Mouse (Mus musculus) gastrocnemius, postnatal 36 days (tissue): ENCODE measurements around the gene Cyp4f13. TPM values are rescaled to one million over a fixed set of nuclear protein-coding genes. Genes with fewer than 3 reads are reported as not detected.

Experiments
- DNase-seq, 2 experiments: peaks; one replicate each; pipeline ENCODE4 v3.0.0; 2022
- intact Hi-C: fragments of 180-260 bp; cut with DNase I; formaldehyde crosslinking; loops from one replicate; pipeline ENCODE4 v1.15.1; 2025
- long read RNA-seq, 2 experiments: library from polyadenylated mRNA; stranded (forward); transcript quantifications; one replicate each; pipeline ENCODE4 v2.0.0; 2021
- total RNA-seq, 2 experiments: library from RNA; stranded (reverse); gene quantifications; 2 replicates each; pipeline ENCODE4 v1.2.3; 2021

Gene Cyp4f13
- 10 to 100 TPM in 1 of 2 experiments, 1 to 10 TPM in 1; 8.6 to 10.8 TPM for total RNA-seq
- long read RNA-seq, experiment 1, partial matches to known transcripts = 1 of 7 reads
- long read RNA-seq, experiment 1, other reads (novel, unspliced or antisense) = 2 of 7 reads
- long read RNA-seq, experiment 2 = 0 reads

DNA sequence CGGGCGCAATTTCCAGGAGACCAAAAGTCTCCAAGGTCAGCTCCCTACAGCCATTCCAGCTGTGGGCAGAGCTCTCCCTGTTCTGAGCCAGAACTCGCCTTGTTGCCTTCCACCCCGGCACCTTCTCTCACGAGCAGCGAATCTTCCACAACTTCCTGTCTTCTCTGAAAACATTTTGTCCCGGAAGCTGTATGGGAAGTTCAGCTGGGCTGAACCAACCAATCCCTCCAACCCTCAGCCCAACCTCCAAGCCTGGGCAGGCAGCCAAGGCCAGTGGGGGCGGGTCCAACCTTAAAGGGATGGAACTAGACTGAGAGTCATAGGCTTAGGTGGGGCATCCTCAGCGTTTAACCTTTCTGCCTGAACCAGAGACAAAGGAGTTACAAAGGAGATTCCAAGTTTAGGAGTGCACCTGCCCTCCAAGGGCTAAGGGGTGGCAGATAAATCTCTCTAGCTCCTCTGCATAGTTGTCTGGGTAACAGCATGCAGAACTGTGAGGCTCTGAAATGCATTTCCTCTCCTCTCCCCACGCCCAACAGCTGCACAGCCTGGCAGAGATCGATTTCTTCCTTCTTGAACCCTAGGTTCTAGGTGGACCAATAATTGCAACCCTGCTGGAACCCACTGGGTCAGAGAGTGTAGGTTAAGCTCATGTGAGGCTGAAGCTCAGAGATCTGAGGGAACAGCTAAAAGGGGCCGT, at the start of gene Cyp4f13:
TSS of gene Cyp4f13 (minus strand) at position 188 of the 700 bp plus-strand sequence.
- peak; percentile 98 to 100 for DNase-seq
- intact Hi-C loops = loop anchor here (5.0 kb wide), 2 partner anchors 40 to 180 kb away; no protein-coding TSS in a partner anchor

DNA sequence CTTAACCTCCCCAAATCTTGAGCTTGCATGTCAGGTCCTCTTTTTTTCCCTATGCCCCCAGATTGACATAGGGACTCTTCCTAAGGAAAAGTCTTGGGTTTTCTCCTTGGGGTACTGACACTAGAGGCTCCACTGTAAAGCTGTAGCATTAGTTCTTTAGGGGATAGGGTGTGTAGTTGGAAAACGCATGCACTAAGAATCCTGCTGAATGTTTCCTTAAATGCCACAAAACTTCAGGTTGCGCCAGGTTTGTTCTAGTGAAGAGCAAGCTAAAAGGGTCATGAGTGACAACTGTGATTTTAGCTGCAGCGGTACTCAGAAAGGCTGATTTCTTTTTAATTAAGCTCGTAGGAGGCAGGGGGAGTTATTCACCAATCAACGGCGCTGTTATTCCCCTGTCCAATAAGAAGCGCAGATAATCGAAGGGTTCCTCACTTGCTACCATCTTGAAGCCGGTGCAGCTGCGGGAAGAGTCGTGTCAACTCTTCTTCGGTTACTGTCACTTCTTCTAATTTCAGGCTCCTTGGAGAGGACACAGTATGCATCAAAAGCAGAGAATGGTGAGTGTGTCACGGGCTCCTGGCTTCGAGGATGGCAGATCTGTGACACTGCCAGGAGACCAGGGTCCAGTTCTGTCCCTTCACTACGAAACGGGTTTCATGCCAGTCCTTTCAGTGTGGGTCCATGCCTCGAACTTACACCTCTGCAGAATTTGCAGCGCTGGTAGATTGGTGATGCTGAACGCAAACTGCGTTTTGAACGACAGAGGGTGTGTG, 45.7 kb upstream of the Cyp4f13 start, which contains the start of gene Zfp952:
TSS of gene Zfp952 (plus strand) at position 431 of the 776 bp plus-strand sequence.
- intact Hi-C loops = no loop called here
- DNase-seq = peak; percentile 59 to 68

DNA sequence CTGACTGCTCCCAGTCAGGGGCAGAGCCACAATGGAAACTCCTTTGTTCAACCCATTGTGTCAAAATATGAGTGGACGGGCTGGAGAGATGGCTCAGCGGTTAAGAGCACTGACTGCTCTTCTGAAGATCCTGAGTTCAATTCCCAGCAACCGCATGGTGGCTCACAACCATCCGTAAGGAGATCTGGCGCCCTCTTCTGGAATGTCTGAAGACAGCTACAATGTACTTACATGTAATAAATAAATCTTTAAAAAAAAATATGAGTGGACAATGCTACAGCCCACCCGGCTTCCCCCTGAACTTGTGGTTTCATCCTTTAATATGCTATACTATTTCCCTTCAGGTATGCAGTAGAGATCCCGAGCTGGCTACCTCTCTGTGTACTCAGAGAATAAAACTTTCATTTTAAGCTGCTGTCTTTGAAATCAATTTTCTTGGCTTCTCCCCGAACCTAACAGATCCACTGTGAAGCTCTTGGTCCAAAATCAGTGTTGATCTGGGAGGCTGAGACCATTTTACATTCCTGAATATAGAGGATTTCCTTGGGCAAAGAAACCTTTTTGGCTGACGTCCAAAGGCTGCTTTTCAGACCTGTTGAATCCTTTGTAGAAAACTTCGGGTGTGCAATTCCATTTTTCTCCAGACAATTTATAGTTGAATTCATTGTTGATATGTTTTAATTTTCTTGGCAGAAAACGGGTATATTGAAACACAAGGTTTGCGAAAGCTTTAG, 44.9 kb upstream of the Cyp4f13 start:
- intact Hi-C loops = no loop called here
- DNase-seq = no peak

DNA sequence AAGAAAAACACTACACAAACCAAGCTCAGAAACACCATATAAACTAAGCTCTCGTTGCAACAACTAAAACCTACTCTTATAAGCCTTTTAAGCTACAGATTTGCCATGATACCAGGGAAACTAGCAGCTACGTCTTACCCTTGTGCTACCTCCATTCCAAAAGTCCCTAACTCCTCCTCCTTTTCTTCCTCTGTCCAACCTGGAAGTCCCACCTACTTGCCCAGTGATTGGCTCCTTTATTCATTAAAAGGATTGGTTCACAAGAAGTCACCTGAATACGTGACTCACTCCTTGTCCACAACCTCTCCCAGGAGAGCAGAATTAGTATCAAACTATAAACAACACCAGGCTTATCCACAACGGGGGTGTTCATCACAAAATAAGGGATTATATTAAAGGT, 39.1 kb upstream of the Cyp4f13 start:
- intact Hi-C loops = no loop called here

DNA sequence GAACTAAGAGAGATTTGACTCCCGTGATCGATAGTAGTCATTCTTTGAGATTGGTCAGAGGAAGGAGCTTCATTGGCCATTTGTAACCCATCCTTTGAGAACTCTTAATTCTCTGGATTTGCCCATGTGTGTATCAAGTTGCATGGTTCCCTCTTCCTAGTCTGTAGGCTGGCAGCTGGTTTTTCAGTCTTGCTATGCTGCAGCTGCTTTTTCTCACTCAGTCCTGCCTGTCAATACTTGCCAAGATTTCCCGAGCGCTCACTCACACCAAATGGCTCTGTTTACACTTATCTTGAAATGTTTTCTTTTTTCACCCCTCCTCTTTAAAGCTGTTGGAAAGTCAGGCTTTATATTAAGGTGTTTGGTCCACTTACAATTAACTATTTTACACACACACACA, 34.2 kb upstream of the Cyp4f13 start:
- intact Hi-C loops = no loop called here
- no peak for DNase-seq

More for the DNA sequence above, 39.1 kb upstream of the Cyp4f13 start:
- no peak for DNase-seq

DNA sequence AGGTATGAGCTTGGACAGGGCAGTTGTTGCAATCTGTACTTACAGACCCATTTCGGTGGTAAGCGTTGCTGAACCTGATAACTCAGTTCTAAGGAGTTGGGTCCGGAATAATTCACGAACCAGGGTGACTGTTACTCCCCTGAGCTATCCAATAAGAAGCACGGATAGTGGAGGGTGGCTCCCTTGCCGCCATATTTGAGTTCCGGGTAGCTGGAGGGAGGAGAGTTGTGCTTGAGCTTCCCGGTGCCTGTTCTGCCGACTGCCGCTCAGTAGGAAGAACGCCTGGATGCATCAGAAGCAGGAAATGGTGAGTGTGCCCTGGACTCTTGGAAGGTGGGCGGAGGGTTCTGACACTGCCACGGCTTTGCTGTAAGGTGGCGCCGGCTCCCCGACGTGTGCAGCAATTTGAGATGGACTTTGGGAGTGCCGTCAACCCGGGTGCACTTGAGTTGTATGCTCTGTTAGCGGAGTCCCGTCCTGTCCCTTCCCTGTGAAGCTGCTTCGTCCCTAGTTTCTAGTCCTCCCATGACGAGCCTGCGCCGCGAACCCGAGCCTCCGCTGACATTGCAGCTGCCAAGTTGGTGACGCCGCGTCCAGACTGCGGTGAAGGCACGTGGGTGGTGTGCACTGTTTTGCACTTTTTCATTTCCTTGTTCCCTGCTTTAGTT, 18.6 kb upstream of the Cyp4f13 start, which contains the start of gene Zfp472:
TSS of gene Zfp472 (plus strand) at position 192 of the 668 bp plus-strand sequence.
- DNase-seq = peak; percentile 81 to 82
- intact Hi-C loops = no loop called here

DNA sequence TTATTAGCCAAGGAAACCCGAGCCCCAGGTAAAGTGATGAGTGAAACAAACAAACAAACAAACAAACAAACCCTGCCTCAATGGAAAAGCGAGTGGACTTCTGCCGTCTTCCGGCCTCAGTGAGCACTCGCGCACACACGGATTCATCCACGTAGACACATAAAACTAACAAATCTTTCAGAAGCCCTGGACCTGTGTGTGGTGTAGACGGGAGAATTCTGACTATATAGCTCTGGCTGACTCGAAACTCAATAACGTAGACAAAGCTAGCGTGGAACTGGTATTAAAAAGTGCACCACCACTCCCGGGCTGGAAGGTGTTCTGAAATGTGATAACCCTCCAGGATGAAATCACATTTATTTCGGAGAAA, 18.0 kb upstream of the Cyp4f13 start:
- intact Hi-C loops = no loop called here
- no peak for DNase-seq

DNA sequence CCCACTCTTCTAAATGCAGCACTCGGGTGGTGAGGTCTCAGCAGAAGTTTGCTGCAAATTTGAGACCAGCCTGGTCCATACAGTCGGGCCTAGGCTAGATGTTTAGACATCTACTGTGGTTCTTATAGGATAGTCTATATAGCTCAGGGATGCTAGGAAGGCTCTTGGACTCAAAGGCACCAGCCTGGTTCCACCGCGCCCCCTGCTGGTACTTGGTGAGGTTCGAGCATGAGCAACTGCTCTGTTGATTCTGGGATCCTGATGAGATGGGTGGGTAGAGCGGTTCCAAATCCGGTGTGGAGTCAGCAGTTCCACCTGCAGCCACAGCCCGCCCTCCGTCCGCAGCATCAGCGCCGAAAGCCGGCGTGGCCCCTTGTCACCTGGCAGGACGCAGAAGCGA, 4.2 kb upstream of the Cyp4f13 start:
- intact Hi-C loops = loop anchor here (10.0 kb wide), 1 partner anchor 317 kb away; no protein-coding TSS in a partner anchor
- peak; percentile 70 to 80 for DNase-seq

DNA sequence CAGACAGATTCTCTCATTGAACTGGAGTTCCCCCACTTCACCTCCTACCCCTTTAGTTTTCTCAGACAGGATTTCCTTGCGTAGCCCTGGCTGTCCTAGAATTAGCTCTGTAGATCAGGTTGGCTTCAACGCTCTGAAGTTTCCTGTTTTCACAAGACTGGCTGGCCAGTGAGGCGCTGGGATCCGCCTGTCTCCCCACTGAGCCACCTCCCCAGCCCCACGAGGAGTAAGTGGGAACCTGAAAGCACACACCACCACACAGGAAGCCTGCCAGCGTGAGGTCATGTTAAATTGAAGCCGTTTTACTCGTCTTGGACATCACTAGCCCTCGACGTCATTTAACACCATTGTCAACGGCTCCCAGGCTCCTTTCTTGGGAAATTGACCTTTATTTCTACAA, 3.8 kb upstream of the Cyp4f13 start:
- intact Hi-C loops = loop anchor here (10.0 kb wide), 1 partner anchor 316 kb away; no protein-coding TSS in a partner anchor
- no peak for DNase-seq

DNA sequence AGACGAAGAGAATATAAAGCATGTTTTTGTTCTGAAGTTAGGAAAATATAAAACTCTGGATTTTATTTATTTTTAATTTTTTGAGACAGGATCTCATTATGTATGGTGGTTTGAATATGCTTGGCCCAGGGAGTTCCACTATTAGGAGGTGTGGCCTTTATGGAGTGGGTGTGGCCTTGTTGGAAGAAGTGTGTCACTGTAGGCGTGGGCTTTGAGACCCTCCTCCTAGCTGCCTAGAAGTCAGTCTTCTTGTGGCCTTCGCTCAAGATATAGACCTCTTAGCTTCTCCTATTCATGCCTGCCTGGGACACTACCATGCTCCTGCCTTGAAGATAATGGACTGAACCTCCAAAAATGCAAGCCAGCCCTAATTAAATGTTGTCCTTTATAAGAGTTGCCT, 2.9 kb upstream of the Cyp4f13 start:
- DNase-seq = no peak
- intact Hi-C loops = loop anchor here (10.0 kb wide), 1 partner anchor 315 kb away; no protein-coding TSS in a partner anchor

DNA sequence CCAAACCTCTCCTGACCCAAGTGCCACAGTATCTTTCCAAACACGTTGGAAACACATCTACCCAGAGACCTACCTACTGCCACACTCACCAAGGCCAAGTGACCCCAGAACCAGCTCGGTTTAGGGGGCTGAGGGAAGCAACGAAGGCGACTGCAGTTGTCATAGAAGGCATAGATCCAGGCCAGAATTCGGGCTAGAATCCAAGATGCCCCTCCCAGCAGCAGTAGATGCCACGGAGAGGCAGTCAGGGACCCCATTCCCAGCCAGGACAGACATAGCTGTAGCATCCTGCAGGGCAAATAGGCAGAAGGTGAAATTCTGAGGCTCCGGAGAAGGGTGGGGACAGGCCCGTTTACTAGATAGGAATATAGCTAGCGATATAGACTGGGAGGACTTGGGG, 486 bp downstream of the Cyp4f13 start:
- intact Hi-C loops = loop anchor here (5.0 kb wide), 2 partner anchors 39 to 179 kb away; no protein-coding TSS in a partner anchor
- DNase-seq = no peak

DNA sequence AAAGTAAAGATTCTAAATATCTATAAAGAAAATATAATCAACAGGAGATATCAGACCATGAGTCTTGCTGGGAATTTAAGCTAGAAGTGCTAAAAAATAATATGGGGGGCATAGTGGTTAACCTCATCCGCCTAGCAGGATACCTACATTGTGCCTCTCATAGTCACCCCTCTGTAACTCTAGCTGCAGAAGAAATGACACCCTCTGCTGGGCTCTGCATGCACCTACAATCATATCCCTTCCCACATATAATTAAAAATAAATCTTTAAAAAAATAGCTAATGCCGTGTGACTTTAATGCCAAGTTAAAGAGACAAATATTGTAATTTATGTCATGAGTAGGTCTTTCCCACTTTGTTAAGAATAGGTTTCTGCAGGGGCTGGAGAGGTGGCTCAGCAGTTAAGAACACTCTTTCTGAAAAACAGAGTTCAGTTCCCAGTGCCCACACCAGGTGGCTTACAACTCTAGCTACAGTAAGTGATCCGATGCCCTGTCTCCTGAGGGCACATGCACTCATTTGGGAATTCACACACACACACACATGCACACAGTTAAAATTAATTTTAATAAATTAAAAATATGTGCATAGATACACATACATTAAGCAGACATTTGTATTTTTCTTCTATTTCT, 2.7 kb downstream of the Cyp4f13 start:
- intact Hi-C loops = loop anchor here (5.0 kb wide), 2 partner anchors 37 to 177 kb away; no protein-coding TSS in a partner anchor
- no peak for DNase-seq

DNA sequence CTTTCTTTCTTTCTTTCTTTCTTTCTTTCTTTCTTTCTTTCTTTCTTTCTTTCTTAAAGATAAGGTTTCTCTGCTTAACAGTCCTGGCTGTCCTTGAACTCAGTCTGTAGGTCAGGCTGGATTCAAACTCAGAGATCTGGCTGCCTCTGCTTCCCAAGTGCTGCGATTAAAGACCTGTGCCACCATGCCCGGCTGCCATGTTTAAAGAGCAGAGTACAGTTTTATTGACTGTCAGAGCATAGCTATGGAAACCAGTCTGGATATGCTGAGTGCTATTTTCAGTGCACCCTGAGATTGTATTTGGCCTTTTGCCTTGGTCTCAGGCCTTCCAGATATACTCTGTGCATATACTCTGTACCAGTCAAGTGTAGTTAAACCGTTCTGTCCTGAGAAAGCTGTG, 3.5 kb downstream of the Cyp4f13 start:
- no peak for DNase-seq
- intact Hi-C loops = no loop called here

DNA sequence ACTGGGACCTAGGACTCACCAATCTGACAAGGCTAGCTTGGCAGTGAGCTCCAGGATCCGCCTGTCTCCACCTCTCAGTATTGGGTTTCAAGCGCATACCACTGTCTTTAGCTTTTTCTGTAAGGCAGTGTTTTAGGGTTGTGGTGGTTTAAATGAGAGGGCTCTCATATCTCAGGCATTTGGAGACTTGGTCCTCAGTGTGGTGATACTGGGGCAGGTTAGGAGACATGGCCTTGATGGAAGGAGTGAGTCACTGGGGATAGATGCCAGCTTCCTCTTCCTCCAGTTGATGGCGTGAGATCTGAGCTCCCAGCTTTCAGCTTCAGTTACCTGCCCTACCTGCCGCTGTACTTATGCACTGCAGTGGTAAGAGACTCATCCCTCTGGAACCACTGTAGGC, 7.4 kb downstream of the Cyp4f13 start:
- intact Hi-C loops = no loop called here
- DNase-seq = no peak

DNA sequence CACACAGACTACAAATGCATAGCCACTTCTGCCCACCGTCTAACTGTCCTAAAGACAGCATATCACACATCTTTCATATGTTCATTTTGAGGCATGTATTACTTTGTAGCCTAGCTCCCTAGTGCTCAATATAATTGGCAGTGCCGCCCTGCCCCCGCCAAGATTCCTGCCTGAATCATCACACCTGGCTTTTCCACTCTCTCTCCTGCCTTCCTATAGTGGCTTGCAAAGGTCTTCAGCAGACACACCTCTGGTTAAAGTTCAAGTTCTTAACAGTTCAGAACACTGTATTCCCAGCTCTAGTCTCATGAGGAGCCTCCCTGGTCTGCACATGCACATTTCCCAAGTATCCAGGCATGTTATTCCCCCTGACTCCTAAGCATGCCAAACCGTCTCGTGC, 19.4 kb downstream of the Cyp4f13 start:
- DNase-seq = no peak
- intact Hi-C loops = no loop called here

DNA sequence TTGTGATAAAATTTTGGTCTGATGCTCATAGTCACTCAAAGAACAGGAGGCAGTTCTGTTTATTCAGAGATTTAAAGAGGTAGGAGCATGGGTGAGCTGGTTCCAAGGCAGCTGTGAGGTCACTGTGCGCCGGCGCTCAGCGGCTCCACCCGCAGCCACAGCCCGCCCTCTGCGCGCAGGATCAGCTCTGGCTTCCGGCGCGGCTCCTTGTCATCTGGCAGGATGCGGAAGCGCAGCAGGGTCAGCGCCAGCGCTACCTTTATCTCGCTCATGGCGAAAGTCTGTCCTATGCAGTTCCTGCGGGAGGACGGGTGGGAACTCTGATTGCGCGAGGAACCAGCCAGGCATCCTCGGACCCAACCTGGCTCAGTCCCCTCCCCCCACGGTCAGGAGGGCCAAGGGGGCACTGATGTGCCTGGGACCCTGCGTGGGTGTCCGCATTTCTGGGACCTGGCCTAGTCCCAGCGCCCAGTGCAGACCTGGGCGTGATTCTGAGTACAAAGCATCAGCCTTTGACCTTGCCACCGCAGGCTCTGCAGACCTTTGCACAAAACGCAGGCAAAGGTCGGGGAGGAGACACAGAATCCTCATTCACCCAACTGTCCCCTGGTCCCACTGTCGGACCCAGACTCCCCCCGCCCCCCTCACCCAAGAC, 22.4 kb downstream of the Cyp4f13 start:
- peak; percentile 46 to 57 for DNase-seq
- intact Hi-C loops = no loop called here

DNA sequence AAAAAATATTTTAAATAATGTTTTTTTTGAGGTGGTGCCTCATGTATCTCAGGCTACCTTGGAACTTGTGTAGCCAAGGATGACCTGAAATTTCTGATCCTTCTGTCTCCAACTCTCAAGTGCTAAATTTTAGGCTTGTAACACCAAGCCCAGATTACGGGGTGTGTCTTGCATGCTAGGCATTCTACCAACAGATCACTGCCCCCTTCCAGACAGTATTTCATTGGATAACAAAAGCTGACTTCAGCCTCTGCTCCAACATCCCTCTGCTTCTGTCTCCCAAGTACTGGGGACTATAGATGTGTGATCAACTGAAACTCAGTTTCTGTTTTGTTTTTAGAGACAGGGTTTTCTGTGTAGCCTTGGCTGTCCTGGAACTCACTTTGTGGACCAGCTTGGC, 23.5 kb downstream of the Cyp4f13 start:
- no peak for DNase-seq
- intact Hi-C loops = no loop called here

DNA sequence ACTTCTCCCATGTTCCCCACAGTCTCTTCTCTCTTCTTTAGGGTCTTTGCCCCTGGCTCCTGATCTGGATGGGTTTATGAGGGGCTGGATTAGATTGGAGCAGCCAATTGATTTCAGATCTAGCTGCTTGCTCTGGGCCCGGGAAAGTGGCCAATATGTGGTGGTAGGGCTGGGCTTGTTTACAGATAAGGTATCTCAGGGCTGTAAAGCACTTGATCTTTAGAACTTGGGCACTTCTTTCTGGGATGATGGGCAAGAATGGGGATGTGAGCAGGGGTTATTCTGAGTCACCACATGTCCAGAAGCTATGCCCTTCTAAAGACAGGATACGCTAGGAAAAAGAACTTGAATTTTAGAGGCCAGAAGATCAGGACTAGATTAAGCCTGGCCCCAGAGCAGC, 28.1 kb downstream of the Cyp4f13 start:
- DNase-seq = no peak
- intact Hi-C loops = no loop called here

DNA sequence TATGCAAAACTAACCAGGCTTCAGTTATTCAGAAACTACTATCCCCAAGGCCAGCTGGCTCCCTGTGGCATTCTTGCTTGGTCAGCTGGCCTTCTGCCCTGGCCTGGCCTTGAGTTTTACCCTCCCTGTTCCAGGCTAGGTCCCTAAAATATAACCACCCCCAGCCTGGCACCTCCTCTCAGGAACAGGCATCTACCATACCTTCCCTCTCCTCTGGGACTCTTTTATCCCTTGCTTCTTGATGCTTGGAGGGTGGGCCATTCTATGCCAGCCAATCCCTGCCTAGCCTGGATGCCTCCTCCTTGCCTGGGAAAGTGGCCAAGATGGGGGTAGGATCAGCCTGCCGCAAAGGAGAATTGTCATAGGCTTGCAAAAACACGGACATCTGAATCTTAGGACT, 30.1 kb downstream of the Cyp4f13 start, which contains the start of gene Cyp4f14:
TSS of gene Cyp4f14 (minus strand) at position 212 of the 400 bp plus-strand sequence.
- intact Hi-C loops = no loop called here
- peak in 1 of 2 experiments; percentile 31 for DNase-seq
